Mouse (Mus musculus) heart, embryonic 15.5 days (tissue): ENCODE results near the gene Pdk2. TPM values are rescaled to one million over a fixed set of nuclear protein-coding genes. Genes with fewer than 3 reads are reported as not detected.
A peak's percentile ranks its signal among the peaks of the same experiment; 100 is the strongest.

Experiments used
- ATAC-seq: fragments of 200-750 bp; cut with Nextera tagmentation; replicated peaks from 2 replicates; pipeline ENCODE4 v1.8.0; 2017; ENCODE audit warnings: low read depth, moderate TSS enrichment; ENCODE audit not compliant: insufficient number of reproducible peaks, insufficient read depth, low FRiP score
- H3K27ac ChIP-seq: fragments of 300-500 bp; sonication (generic); 2 replicates; pipeline ENCODE4 v1.5.1; 2015; ENCODE audit warnings: mild to moderate bottlenecking, inconsistent platforms
- H3K27me3 ChIP-seq: fragments of 300-500 bp; sonication (generic); 2 replicates; pipeline ENCODE4 v1.6.1; 2015; ENCODE audit warnings: inconsistent platforms
- H3K36me3 ChIP-seq: fragments of 300-500 bp; sonication (generic); 2 replicates; pipeline ENCODE4 v1.6.1; 2015; ENCODE audit warnings: mild to moderate bottlenecking, inconsistent platforms
- H3K4me1 ChIP-seq: fragments of 300-500 bp; sonication (generic); replicated peaks from 2 replicates; pipeline ENCODE4 v1.6.1; 2015; ENCODE audit warnings: inconsistent platforms
- H3K4me2 ChIP-seq: fragments of 300-500 bp; sonication (generic); 2 replicates; pipeline ENCODE4 v1.6.1; 2015; ENCODE audit warnings: inconsistent platforms, mild to moderate bottlenecking, moderate library complexity
- H3K4me3 ChIP-seq: fragments of 300-500 bp; sonication (generic); 2 replicates; pipeline ENCODE4 v1.5.1; 2015; ENCODE audit warnings: mild to moderate bottlenecking, inconsistent platforms
- H3K9ac ChIP-seq: fragments of 300-500 bp; sonication (generic); 2 replicates; pipeline ENCODE4 v1.6.1; 2015; ENCODE audit warnings: mild to moderate bottlenecking, inconsistent platforms
- H3K9me3 ChIP-seq: fragments of 300-500 bp; sonication (generic); replicated peaks from 2 replicates; pipeline ENCODE4 v1.6.1; 2016; ENCODE audit warnings: inconsistent platforms
- WGBS: fragments of 180-500 bp; shearing (Covaris S2); methylation state at CpG from one replicate; pipeline ENCODE4 v1.1.7; 2015; ENCODE audit warnings: mixed read lengths; 5-methylcytosine and 5-hydroxymethylcytosine counted together
- polyA plus RNA-seq: library from polyadenylated mRNA; unstranded; fragments of >200 nt; fragmentation: Nextera tagmentation; extraction: Ambion mirVana; gene quantifications from 2 replicates; pipeline ENCODE4 v1.2.1, GENCODE M21; 2015

Gene Pdk2
- polyA plus RNA-seq, 1 experiment from 2014 or later = 114 TPM

DNA sequence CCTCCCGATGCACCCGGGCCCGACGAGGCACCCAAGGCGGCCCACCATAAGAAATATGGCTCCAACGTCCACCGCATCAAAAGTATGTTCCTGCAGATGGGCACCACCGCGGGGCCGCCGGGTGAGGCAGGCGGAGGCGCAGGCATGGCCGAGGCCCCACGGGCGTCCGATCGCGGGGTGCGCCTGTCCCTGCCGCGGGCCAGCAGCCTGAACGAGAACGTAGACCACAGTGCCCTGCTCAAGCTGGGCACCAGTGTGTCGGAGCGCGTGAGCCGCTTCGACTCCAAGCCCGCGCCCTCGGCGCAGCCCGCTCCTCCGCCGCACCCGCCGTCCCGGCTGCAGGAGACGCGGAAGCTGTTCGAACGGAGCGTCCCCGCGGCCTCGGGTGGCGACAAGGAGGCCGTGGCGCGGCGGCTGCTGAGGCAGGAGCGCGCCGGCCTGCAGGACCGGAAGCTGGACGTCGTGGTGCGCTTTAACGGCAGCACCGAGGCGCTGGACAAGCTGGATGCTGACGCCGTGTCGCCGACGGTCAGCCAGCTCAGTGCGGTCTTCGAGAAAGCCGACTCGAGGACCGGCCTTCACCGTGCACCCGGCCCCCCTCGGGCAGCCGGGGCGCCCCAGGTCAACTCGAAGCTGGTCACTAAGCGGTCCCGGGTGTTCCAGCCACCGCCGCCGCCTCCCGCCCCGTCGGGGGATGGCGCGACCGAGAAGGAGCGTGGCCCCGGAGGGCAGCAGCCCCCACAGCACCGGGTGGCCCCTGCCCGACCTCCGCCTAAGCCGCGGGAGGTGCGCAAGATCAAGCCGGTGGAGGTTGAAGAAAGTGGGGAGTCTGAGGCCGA, 49.3 kb downstream of the Pdk2 start:
- under 1% methylated on average over 99 of the region's 99 CpGs for WGBS
- H3K9ac ChIP-seq = peak overlapping the region; percentile 82
- H3K27ac ChIP-seq = peak overlapping the region; percentile 92
- no peaks in the 10 kb centered on the region for H3K9me3 ChIP-seq
- H3K27me3 ChIP-seq = no peaks in the 10 kb centered on the region
- peaks cover 87% of the 10 kb centered on the region for H3K4me1 ChIP-seq
- H3K4me3 ChIP-seq = peak overlapping the region; percentile 73
- no peak for ATAC-seq
- H3K36me3 ChIP-seq = peaks cover 6% of the 10 kb centered on the region; the same call in 1 of the 2 replicates
- peak overlapping the region; percentile 98 for H3K4me2 ChIP-seq

- peak; percentile 79 for ATAC-seq
- Histone ChIP-seq H3K4me2 (peak within 1 kb of the TSS; percentile 98), H3K4me3 (peak within 1 kb of the TSS; percentile 73), H3K9me3 (no peaks in the 10 kb centered on the region), H3K27me3 (no peaks in the 10 kb centered on the region), H3K27ac (peak within 1 kb of the TSS; percentile 92), H3K9ac (peak within 1 kb of the TSS; percentile 82), H3K4me1 (peaks cover 82% of the 10 kb centered on the region), H3K36me3 (no peaks in the 10 kb centered on the region)
- WGBS = under 1% methylated on average over 65 of the region's 69 CpGs
These were observed 50.2 kb downstream of the Pdk2 start, which contains the start of gene Ppp1r9b for GRCm38 (mm10) chr11:94990749-94991577. Gene Ppp1r9b (plus strand): TSS chr11:94991035.

- ATAC-seq = no peak
- Histone ChIP-seq H3K27ac (peak overlapping the region; percentile 92), H3K4me1 (peaks cover 78% of the 10 kb centered on the region), H3K36me3 (no peaks in the 10 kb centered on the region), H3K4me3 (peak overlapping the region; percentile 73), H3K27me3 (no peaks in the 10 kb centered on the region), H3K9ac (peak overlapping the region; percentile 82), H3K4me2 (peak overlapping the region; percentile 98), H3K9me3 (no peaks in the 10 kb centered on the region)
- 46% methylated on average over 6 of the region's 6 CpGs for WGBS
These were observed 50.9 kb downstream of the Pdk2 start for GRCm38 (mm10) chr11:94990102-94990748.

DNA sequence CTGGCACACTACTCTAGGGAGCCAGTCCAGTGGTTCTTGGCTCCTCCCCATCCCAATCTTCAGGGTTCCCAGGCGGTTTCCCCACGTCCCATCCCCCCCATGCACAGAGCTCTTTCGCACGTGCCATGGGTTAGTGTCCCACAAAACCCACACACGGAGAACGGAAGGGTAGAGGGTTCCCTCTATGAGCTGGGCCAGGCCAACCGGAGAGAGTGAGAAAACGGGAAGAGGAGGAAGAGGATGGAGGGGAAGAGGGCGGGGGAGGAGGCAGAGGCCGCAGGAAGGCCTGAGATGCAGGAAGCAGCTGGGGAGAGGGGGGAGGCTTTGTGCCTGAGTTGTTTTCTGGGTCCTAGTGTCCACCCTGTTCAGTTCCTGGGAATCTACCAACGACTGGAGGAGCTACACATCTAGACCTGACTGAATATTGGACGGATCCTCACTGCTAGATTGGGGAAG, 51.6 kb downstream of the Pdk2 start:
- H3K9me3 ChIP-seq = no peaks in the 10 kb centered on the region
- ATAC-seq = peak; percentile 61
- peak overlapping the region; percentile 98 for H3K4me2 ChIP-seq
- peak overlapping the region; percentile 73 for H3K4me3 ChIP-seq
- no peaks in the 10 kb centered on the region for H3K36me3 ChIP-seq
- H3K27me3 ChIP-seq = no peaks in the 10 kb centered on the region
- peak overlapping the region; percentile 92 for H3K27ac ChIP-seq
- under 1% methylated on average over 12 of the region's 12 CpGs for WGBS
- H3K4me1 ChIP-seq = peaks cover 74% of the 10 kb centered on the region
- H3K9ac ChIP-seq = peak overlapping the region; percentile 64

DNA sequence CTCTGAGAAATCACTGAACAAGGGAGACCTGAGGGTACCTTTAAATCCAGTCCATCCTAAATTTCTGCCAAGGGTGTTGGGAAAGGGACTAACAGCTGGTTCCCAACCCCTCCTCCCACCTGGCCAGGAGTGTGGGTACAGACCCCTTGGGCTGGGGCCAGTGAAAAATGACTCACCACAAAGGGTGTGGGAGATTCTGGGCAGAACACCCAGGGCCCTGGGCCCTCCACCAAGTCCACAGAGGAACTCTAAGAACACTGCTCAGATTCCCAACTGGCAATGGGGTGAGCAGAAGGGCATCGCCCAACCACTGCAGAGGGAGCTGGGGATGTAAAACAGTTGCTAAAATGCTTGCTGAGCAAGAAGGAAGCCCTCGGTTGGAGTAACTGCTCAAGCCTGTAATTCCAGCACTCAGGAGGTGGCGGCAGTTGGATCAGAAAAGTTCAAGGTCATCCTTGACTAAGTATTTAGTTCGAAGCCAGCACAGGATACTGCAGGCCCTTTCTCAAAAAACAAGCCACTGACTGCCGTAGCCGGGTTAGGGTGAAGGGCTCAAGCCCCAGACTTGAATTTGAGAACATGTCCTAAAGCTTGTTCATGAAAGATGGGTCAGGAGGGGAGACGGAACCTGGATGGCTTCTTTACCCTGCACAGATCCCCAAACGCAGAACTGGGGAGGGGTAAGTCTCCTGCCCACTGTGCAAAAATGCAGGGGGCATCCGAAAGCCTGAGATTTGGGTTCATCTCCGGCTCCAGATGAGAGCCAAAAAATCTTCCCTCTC, 52.2 kb downstream of the Pdk2 start:
- WGBS = 16% methylated on average over 10 of the region's 10 CpGs
- ATAC-seq = no peak
- Histone ChIP-seq H3K4me1 (peaks cover 67% of the 10 kb centered on the region), H3K9ac (peak overlapping the region; percentile 64), H3K4me3 (peak overlapping the region; percentile 73), H3K4me2 (peak overlapping the region; percentile 98), H3K36me3 (no peaks in the 10 kb centered on the region), H3K9me3 (no peaks in the 10 kb centered on the region), H3K27me3 (no peaks in the 10 kb centered on the region), H3K27ac (peak overlapping the region; percentile 92)

GRCm38 (mm10) chr11:94987851-94988250, 53.3 kb downstream of the Pdk2 start:
- no peaks in the 10 kb centered on the region for H3K36me3 ChIP-seq
- no peaks in the 10 kb centered on the region for H3K27me3 ChIP-seq
- H3K9ac ChIP-seq = 0 out of 2 replicates have a peak overlapping the region, but pooled peaks have one; percentile 23
- no peak overlapping the region for H3K4me3 ChIP-seq
- H3K4me2 ChIP-seq = no peak overlapping the region
- H3K9me3 ChIP-seq = no peaks in the 10 kb centered on the region
- H3K27ac ChIP-seq = no peak overlapping the region
- ATAC-seq = no peak
- 74% methylated on average over 8 of the region's 8 CpGs for WGBS
- H3K4me1 ChIP-seq = peaks cover 56% of the 10 kb centered on the region

- Histone ChIP-seq H3K9me3 (no peaks in the 10 kb centered on the region), H3K36me3 (no peaks in the 10 kb centered on the region), H3K4me3 (no peak overlapping the region), H3K27me3 (no peaks in the 10 kb centered on the region), H3K27ac (no peak overlapping the region), H3K4me1 (peaks cover 51% of the 10 kb centered on the region), H3K9ac (0 out of 2 replicates have a peak overlapping the region, but pooled peaks have one; percentile 23), H3K4me2 (no peak overlapping the region)
- ATAC-seq = no peak
- WGBS = 62% methylated on average over 6 of the region's 6 CpGs
These were observed 53.8 kb downstream of the Pdk2 start for GRCm38 (mm10) chr11:94987341-94987740.

DNA sequence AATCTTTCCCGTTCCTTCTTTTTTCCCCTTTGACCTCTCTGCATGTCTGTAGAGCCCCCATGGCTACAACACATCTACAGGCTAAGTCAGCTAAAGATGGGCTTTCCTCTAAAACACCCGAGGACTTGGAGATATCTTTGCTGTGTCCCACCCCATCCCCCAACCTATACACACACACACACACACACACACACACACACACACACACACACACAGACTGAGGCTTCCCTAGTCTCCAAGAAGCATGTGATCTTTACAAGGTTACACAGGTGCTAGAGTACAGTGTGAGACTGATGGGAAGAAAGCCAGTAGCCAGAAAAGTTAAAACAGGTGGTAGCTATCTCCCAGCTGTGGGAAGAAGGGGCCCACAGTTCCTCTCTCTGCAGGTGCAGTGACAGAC, 54.7 kb downstream of the Pdk2 start:
- H3K4me2 ChIP-seq = no peak overlapping the region
- H3K4me3 ChIP-seq = no peak overlapping the region
- WGBS = 53% methylated on average over 2 of the region's 2 CpGs
- H3K9me3 ChIP-seq = no peaks in the 10 kb centered on the region
- H3K9ac ChIP-seq = no peak overlapping the region
- H3K36me3 ChIP-seq = no peaks in the 10 kb centered on the region
- peaks cover 44% of the 10 kb centered on the region for H3K4me1 ChIP-seq
- no peaks in the 10 kb centered on the region for H3K27me3 ChIP-seq
- ATAC-seq = no peak
- H3K27ac ChIP-seq = no peak overlapping the region

- 72% methylated on average over 5 of the region's 5 CpGs for WGBS
- Histone ChIP-seq H3K4me2 (no peak overlapping the region), H3K4me3 (no peak overlapping the region), H3K4me1 (peaks cover 44% of the 10 kb centered on the region), H3K9me3 (no peaks in the 10 kb centered on the region), H3K27me3 (no peaks in the 10 kb centered on the region), H3K36me3 (no peaks in the 10 kb centered on the region), H3K9ac (no peak overlapping the region), H3K27ac (no peak overlapping the region)
- ATAC-seq = no peak
These were observed 55.3 kb downstream of the Pdk2 start for GRCm38 (mm10) chr11:94985822-94986221.

DNA sequence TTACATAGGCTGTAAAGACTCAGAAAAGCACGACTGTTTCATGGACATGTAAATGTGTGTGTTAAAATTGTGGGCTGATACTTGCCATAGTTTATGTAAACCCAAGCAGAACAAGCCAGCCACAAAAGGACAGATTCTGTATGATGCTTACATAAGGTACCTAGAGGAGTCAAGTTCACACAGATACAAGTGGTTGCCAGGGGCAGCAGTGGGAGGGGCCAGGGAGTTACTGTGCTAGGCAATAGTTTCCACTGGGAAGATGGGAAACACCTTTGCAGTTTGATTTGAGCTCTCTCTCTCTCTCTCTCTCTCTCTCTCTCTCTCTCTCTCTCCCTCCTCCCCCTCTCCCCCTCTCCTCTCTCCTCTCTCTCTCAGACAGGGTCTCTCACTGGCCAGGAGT, 56.0 kb downstream of the Pdk2 start:
- Histone ChIP-seq H3K9me3 (no peaks in the 10 kb centered on the region), H3K27me3 (no peaks in the 10 kb centered on the region), H3K9ac (no peak overlapping the region), H3K4me3 (no peak overlapping the region), H3K4me1 (peaks cover 38% of the 10 kb centered on the region), H3K4me2 (no peak overlapping the region), H3K36me3 (no peaks in the 10 kb centered on the region), H3K27ac (no peak overlapping the region)
- no peak for ATAC-seq
- WGBS = 50% methylated on average over 1 of the region's 1 CpGs
